Mouse (Mus musculus) retina, adult 2 months (tissue): ENCODE measurements around the gene Gm12216.
"Not testable (repeated sequence)": the region's sequence is repeated elsewhere in the genome, so short reads cannot be mapped to it uniquely, and the experiment has no call there.

Source experiments
- DNase-seq: peaks from one replicate; pipeline ENCODE4 v3.0.0-alpha.2; 2012; ENCODE audit warnings: low read depth, low spot score

The Gm12216 gene

GRCm38 (mm10) chr11:53770125-53770791 lies 88.8 kb downstream of the Gm12216 start:
- no peak for DNase-seq

GRCm38 (mm10) chr11:53769760-53770124 lies 89.3 kb downstream of the Gm12216 start, which contains the start of gene Irf1:
Irf1 (plus strand) TSS chr11:53770014.
- DNase-seq: no peak

- DNase-seq: no peak
These were observed 89.9 kb downstream of the Gm12216 start for GRCm38 (mm10) chr11:53769185-53769576.

- DNase-seq: no peak
These were observed 90.5 kb downstream of the Gm12216 start for GRCm38 (mm10) chr11:53768422-53769184.

GRCm38 (mm10) chr11:53764581-53764980 lies 94.5 kb downstream of the Gm12216 start:
- no peak for DNase-seq

GRCm38 (mm10) chr11:53763496-53764140 lies 95.4 kb downstream of the Gm12216 start:
- no peak for DNase-seq

- no peak for DNase-seq
These were observed 96.1 kb downstream of the Gm12216 start for GRCm38 (mm10) chr11:53762827-53763495.

GRCm38 (mm10) chr11:53762426-53762825 lies 96.6 kb downstream of the Gm12216 start:
- DNase-seq: no peak

GRCm38 (mm10) chr11:53761822-53762221 lies 97.2 kb downstream of the Gm12216 start:
- DNase-seq: no peak

- no peak for DNase-seq
These were observed 97.8 kb downstream of the Gm12216 start for GRCm38 (mm10) chr11:53761284-53761683.

- DNase-seq: no peak
These were observed 99.3 kb downstream of the Gm12216 start for GRCm38 (mm10) chr11:53759545-53760406.

GRCm38 (mm10) chr11:53758791-53759351 lies 100.2 kb downstream of the Gm12216 start:
- no peak for DNase-seq

- not testable (repeated sequence) for DNase-seq
These were observed 101.0 kb downstream of the Gm12216 start for GRCm38 (mm10) chr11:53758033-53758432.

GRCm38 (mm10) chr11:53757612-53758011 lies 101.4 kb downstream of the Gm12216 start:
- no peak for DNase-seq

GRCm38 (mm10) chr11:53755011-53755595 lies 104.0 kb downstream of the Gm12216 start:
- DNase-seq: no peak

- no peak for DNase-seq
These were observed 109.2 kb downstream of the Gm12216 start for GRCm38 (mm10) chr11:53749716-53750352.

- DNase-seq: no peak
These were observed 109.8 kb downstream of the Gm12216 start for GRCm38 (mm10) chr11:53749306-53749705.

GRCm38 (mm10) chr11:53748614-53749013 lies 110.4 kb downstream of the Gm12216 start:
- no peak for DNase-seq

GRCm38 (mm10) chr11:53747985-53748384 lies 111.1 kb downstream of the Gm12216 start:
- no peak for DNase-seq

GRCm38 (mm10) chr11:53745260-53745659 lies 113.8 kb downstream of the Gm12216 start:
- DNase-seq: no peak
